Mouse (Mus musculus): Measurements from ENCODE around the gene Apol8. TPM values are rescaled to one million over a fixed set of nuclear protein-coding genes. Genes with fewer than 3 reads are reported as not detected.

Gene Apol8
- polyA plus RNA-seq, 1 experiment from 2014 or later: 0.49 TPM

- no peak overlapping the region for H3K27ac ChIP-seq (replicated peaks)
- no peaks in the 10 kb centered on the region for H3K4me1 ChIP-seq
- H3K9me3 ChIP-seq (replicated peaks): no peaks in the 10 kb centered on the region
- H3K4me2 ChIP-seq: no peak overlapping the region
- H3K27me3 ChIP-seq (replicated peaks): no peaks in the 10 kb centered on the region
- no peak overlapping the region for H3K9ac ChIP-seq (replicated peaks)
- WGBS: 79% methylated on average over 22 of the region's 22 CpGs
- peaks cover 90% of the 10 kb centered on the region for H3K36me3 ChIP-seq
- no peak overlapping the region for H3K4me3 ChIP-seq (replicated peaks)
- ATAC-seq (ENCODE audit: low FRiP score): no peak
These were observed 27.4 kb upstream of the Apol8 start for GRCm38 (mm10) chr15:77784039-77784824.

GRCm38 (mm10) chr15:77782449-77783014 lies 25.7 kb upstream of the Apol8 start:
- peaks cover 89% of the 10 kb centered on the region for H3K36me3 ChIP-seq
- no peaks in the 10 kb centered on the region for H3K9me3 ChIP-seq (replicated peaks)
- no peak for ATAC-seq (ENCODE audit: low FRiP score)
- 85% methylated on average over 11 of the region's 11 CpGs for WGBS
- no peaks in the 10 kb centered on the region for H3K4me1 ChIP-seq
- H3K27me3 ChIP-seq (replicated peaks): no peaks in the 10 kb centered on the region
- H3K4me2 ChIP-seq: no peak overlapping the region
- H3K27ac ChIP-seq (replicated peaks): no peak overlapping the region
- H3K4me3 ChIP-seq (replicated peaks): no peak overlapping the region
- H3K9ac ChIP-seq (replicated peaks): no peak overlapping the region

GRCm38 (mm10) chr15:77775186-77775963 lies 18.6 kb upstream of the Apol8 start:
- no peak overlapping the region for H3K27ac ChIP-seq (replicated peaks)
- H3K27me3 ChIP-seq (replicated peaks): no peaks in the 10 kb centered on the region
- H3K9ac ChIP-seq (replicated peaks): no peak overlapping the region
- H3K4me2 ChIP-seq: no peak overlapping the region
- H3K9me3 ChIP-seq (replicated peaks): no peaks in the 10 kb centered on the region
- no peak overlapping the region for H3K4me3 ChIP-seq (replicated peaks)
- no peaks in the 10 kb centered on the region for H3K4me1 ChIP-seq
- peaks cover 84% of the 10 kb centered on the region for H3K36me3 ChIP-seq
- no peak for ATAC-seq (ENCODE audit: low FRiP score)
- WGBS: 70% methylated on average over 20 of the region's 20 CpGs

- Histone ChIP-seq H3K36me3 (peaks cover 84% of the 10 kb centered on the region), H3K4me3 (replicated peaks) (no peak overlapping the region), H3K4me1 (no peaks in the 10 kb centered on the region), H3K4me2 (no peak overlapping the region), H3K9me3 (replicated peaks) (no peaks in the 10 kb centered on the region), H3K27ac (replicated peaks) (no peak overlapping the region), H3K27me3 (replicated peaks) (no peaks in the 10 kb centered on the region), H3K9ac (replicated peaks) (no peak overlapping the region)
- ATAC-seq (ENCODE audit: low FRiP score): no peak
- 95% methylated on average over 10 of the region's 10 CpGs for WGBS
These were observed 17.5 kb upstream of the Apol8 start for GRCm38 (mm10) chr15:77774303-77774702.

- H3K9me3 ChIP-seq (replicated peaks): no peaks in the 10 kb centered on the region
- H3K4me1 ChIP-seq: no peaks in the 10 kb centered on the region
- H3K9ac ChIP-seq (replicated peaks): no peak overlapping the region
- H3K36me3 ChIP-seq: peaks cover 92% of the 10 kb centered on the region
- H3K4me2 ChIP-seq: no peak overlapping the region
- no peak overlapping the region for H3K4me3 ChIP-seq (replicated peaks)
- H3K27me3 ChIP-seq (replicated peaks): no peaks in the 10 kb centered on the region
- no peak for ATAC-seq (ENCODE audit: low FRiP score)
- H3K27ac ChIP-seq (replicated peaks): no peak overlapping the region
- WGBS: 93% methylated on average over 19 of the region's 19 CpGs
These were observed 16.5 kb upstream of the Apol8 start for GRCm38 (mm10) chr15:77773099-77773915.

- Histone ChIP-seq H3K4me1 (no peaks in the 10 kb centered on the region), H3K27ac (replicated peaks) (no peak overlapping the region), H3K4me2 (no peak overlapping the region), H3K9me3 (replicated peaks) (no peaks in the 10 kb centered on the region), H3K36me3 (peaks cover 95% of the 10 kb centered on the region), H3K4me3 (replicated peaks) (no peak overlapping the region), H3K27me3 (replicated peaks) (no peaks in the 10 kb centered on the region), H3K9ac (replicated peaks) (no peak overlapping the region)
- ATAC-seq (ENCODE audit: low FRiP score): no peak
- WGBS: 92% methylated on average over 9 of the region's 9 CpGs
These were observed 14.1 kb upstream of the Apol8 start for GRCm38 (mm10) chr15:77770942-77771341.

GRCm38 (mm10) chr15:77770341-77770740 lies 13.5 kb upstream of the Apol8 start:
- Histone ChIP-seq H3K27ac (replicated peaks) (no peak overlapping the region), H3K4me3 (replicated peaks) (no peak overlapping the region), H3K9ac (replicated peaks) (no peak overlapping the region), H3K27me3 (replicated peaks) (no peaks in the 10 kb centered on the region), H3K9me3 (replicated peaks) (no peaks in the 10 kb centered on the region), H3K4me1 (no peaks in the 10 kb centered on the region), H3K36me3 (peaks cover 95% of the 10 kb centered on the region), H3K4me2 (no peak overlapping the region)
- WGBS: 96% methylated on average over 5 of the region's 5 CpGs
- no peak for ATAC-seq (ENCODE audit: low FRiP score)

- H3K9me3 ChIP-seq (replicated peaks): no peaks in the 10 kb centered on the region
- no peak overlapping the region for H3K4me2 ChIP-seq
- H3K36me3 ChIP-seq: peaks cover 95% of the 10 kb centered on the region
- no peak overlapping the region for H3K27ac ChIP-seq (replicated peaks)
- WGBS: 94% methylated on average over 11 of the region's 11 CpGs
- H3K9ac ChIP-seq (replicated peaks): no peak overlapping the region
- no peaks in the 10 kb centered on the region for H3K4me1 ChIP-seq
- no peaks in the 10 kb centered on the region for H3K27me3 ChIP-seq (replicated peaks)
- no peak overlapping the region for H3K4me3 ChIP-seq (replicated peaks)
- no peak for ATAC-seq (ENCODE audit: low FRiP score)
These were observed 10.2 kb upstream of the Apol8 start for GRCm38 (mm10) chr15:77766981-77767380.

GRCm38 (mm10) chr15:77765484-77766093 lies 8.8 kb upstream of the Apol8 start:
- Histone ChIP-seq H3K9me3 (replicated peaks) (no peaks in the 10 kb centered on the region), H3K36me3 (peaks cover 95% of the 10 kb centered on the region), H3K4me3 (replicated peaks) (no peak overlapping the region), H3K27ac (replicated peaks) (no peak overlapping the region), H3K9ac (replicated peaks) (no peak overlapping the region), H3K27me3 (replicated peaks) (no peaks in the 10 kb centered on the region), H3K4me1 (no peaks in the 10 kb centered on the region), H3K4me2 (no peak overlapping the region)
- ATAC-seq (ENCODE audit: low FRiP score): no peak
- WGBS: 95% methylated on average over 16 of the region's 16 CpGs

- Histone ChIP-seq H3K27ac (replicated peaks) (no peak overlapping the region), H3K9ac (replicated peaks) (no peak overlapping the region), H3K4me3 (replicated peaks) (no peak overlapping the region), H3K36me3 (peaks cover 90% of the 10 kb centered on the region), H3K27me3 (replicated peaks) (no peaks in the 10 kb centered on the region), H3K4me1 (no peaks in the 10 kb centered on the region), H3K4me2 (no peak overlapping the region), H3K9me3 (replicated peaks) (no peaks in the 10 kb centered on the region)
- 81% methylated on average over 13 of the region's 13 CpGs for WGBS
- no peak for ATAC-seq (ENCODE audit: low FRiP score)
These were observed 7.7 kb upstream of the Apol8 start for GRCm38 (mm10) chr15:77764391-77765006.

- ATAC-seq (ENCODE audit: low FRiP score): no peak
- no peak overlapping the region for H3K9ac ChIP-seq (replicated peaks)
- H3K4me3 ChIP-seq (replicated peaks): no peak overlapping the region
- H3K36me3 ChIP-seq: peaks cover 82% of the 10 kb centered on the region
- H3K27ac ChIP-seq (replicated peaks): no peak overlapping the region
- 92% methylated on average over 11 of the region's 11 CpGs for WGBS
- H3K4me2 ChIP-seq: no peak overlapping the region
- no peaks in the 10 kb centered on the region for H3K9me3 ChIP-seq (replicated peaks)
- H3K27me3 ChIP-seq (replicated peaks): no peaks in the 10 kb centered on the region
- H3K4me1 ChIP-seq: no peaks in the 10 kb centered on the region
These were observed 6.9 kb upstream of the Apol8 start for GRCm38 (mm10) chr15:77763702-77764101.

Data from neural tube, embryonic 15.5 days (tissue).